Mouse (Mus musculus): ENCODE results near the gene Alk.

DNA sequence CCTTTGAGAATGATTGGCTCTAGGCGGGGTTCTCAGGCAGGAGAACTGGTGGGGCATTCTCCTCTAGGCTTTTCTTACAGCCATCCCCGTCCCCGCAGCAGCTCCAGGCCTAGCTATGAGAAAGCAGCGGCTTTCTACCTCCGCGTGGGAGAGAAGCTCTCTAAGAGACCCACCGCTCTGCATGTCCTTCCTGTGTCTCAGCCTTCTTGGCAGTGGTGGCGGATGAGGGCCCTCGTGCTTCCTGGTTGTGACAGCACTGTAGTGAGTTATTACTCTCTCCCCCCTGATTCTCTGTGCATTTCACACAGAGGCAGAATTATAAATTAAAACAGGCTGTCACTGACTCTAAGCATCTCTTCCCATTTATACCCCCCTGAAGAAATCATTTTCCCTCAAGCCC is 618.0 kb downstream of the Alk start:
- TF ChIP-seq CTCF (IDR thresholded peaks at IDR 0.05; ENCODE audit: low read depth) (no peak), EP300 (IDR thresholded peaks at IDR 0.05; ENCODE audit: low read depth) (no peak)

Measured in liver, postnatal 0 days (tissue).